ENCODE assay signal across 9 mouse cellular contexts in the genomic region with DNA sequence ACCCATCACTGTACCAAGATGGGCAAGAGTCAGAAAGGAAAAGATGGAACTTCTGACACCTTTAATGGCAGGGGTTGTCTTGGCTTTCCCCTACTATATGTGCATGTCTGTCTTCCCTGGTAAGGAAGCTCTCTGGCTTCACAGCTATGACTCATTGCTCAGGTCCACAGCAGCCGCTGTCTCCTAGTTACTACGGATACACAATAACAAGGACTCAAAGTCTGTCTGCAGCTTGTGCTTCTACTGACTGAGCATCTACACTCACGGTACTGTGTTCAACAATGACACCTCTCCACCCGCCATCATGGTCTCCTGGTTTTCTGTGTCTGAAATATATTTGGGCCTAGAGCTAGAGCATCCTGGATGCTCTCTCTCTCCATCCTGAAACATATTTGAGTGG. TPM values are rescaled to one million over a fixed set of nuclear protein-coding genes. Genes with fewer than 3 reads are reported as not detected.
"Had no signal": no experiment of that assay in that cellular context is flagged by ENCODE, and none has a peak within 500 bp of the region (broad histone marks: within the 10 kb centered on the region; RNA-seq: fewer than 3 reads in every experiment).

No protein-coding gene starts in this region.

- H3K36me3 ChIP-seq: limb, embryonic 15.5 days; liver, embryonic 12.5 days; midbrain, embryonic 12.5 days had no signal

- H3K9ac ChIP-seq: limb, embryonic 15.5 days; liver, embryonic 12.5 days; lung, embryonic 14.5 days; midbrain, embryonic 12.5 days had no signal

- H3K27me3 ChIP-seq: limb, embryonic 15.5 days had no signal

- H3K27ac ChIP-seq: left cerebral cortex, adult 2 months; limb, embryonic 15.5 days; liver, embryonic 12.5 days; midbrain, embryonic 12.5 days had no signal

- H3K4me1 ChIP-seq: limb, embryonic 15.5 days; liver, embryonic 12.5 days; midbrain, embryonic 12.5 days had no signal

- H3K4me2 ChIP-seq: limb, embryonic 15.5 days; liver, embryonic 12.5 days; lung, embryonic 14.5 days; midbrain, embryonic 12.5 days had no signal

- H3K9me3 ChIP-seq: limb, embryonic 15.5 days; liver, embryonic 12.5 days; midbrain, embryonic 12.5 days had no signal

- H3K4me3 ChIP-seq: left cerebral cortex, adult 2 months; limb, embryonic 15.5 days; liver, embryonic 12.5 days; midbrain, embryonic 12.5 days had no signal

- DNase-seq: kidney, postnatal 25 days; lung, embryonic 14.5 days; lung, postnatal 14 days; thymus, postnatal 14 days had no signal

- ATAC-seq: liver, embryonic 12.5 days had no signal

RNA-seq across cellular contexts. Expression of gene Adrb1, which starts 37.7 kb away (rescaled TPM):
- total RNA-seq: megakaryocyte-erythroid progenitor cell, adult 5-6 weeks had no signal
